Mouse (Mus musculus): ENCODE results near the gene Erich6b. TPM values are rescaled to one million over a fixed set of nuclear protein-coding genes. Genes with fewer than 3 reads are reported as not detected.

Gene Erich6b
- polyA plus RNA-seq, 1 experiment, result not detected

- no peak overlapping the region for H3K4me3 ChIP-seq (ENCODE audit: insufficient read depth, low read depth, low read length)
- WGBS, result 96% methylated on average over 2 of the region's 2 CpGs
- H3K27ac ChIP-seq (ENCODE audit: insufficient read depth, low read depth, low read length), result no peak overlapping the region
- H3K4me1 ChIP-seq (ENCODE audit: control insufficient read depth, insufficient read depth, low read length), result no peaks in the 10 kb centered on the region
- TF ChIP-seq POLR2A (IDR thresholded peaks at IDR 0.05; ENCODE audit: insufficient read depth, low read depth, low read length), result no peak
- TF ChIP-seq CTCF (IDR thresholded peaks at IDR 0.05; ENCODE audit: insufficient read depth, low read depth, low read length), result no peak
Observed at GRCm38 (mm10) chr14:75690428-75690827, 48.4 kb downstream of the Erich6b start.

- TF ChIP-seq POLR2A (IDR thresholded peaks at IDR 0.05; ENCODE audit: insufficient read depth, low read depth, low read length) (no peak), CTCF (IDR thresholded peaks at IDR 0.05; ENCODE audit: insufficient read depth, low read depth, low read length) (no peak)
- 91% methylated on average over 5 of the region's 5 CpGs for WGBS
- Histone ChIP-seq H3K4me1 (ENCODE audit: control insufficient read depth, insufficient read depth, low read length) (no peaks in the 10 kb centered on the region), H3K4me3 (ENCODE audit: insufficient read depth, low read depth, low read length) (no peak overlapping the region), H3K27ac (ENCODE audit: insufficient read depth, low read depth, low read length) (no peak overlapping the region)
Observed at GRCm38 (mm10) chr14:75696096-75696495, 54.0 kb downstream of the Erich6b start.

- TF ChIP-seq CTCF (IDR thresholded peaks at IDR 0.05; ENCODE audit: insufficient read depth, low read depth, low read length), result no peak
- no peak for TF ChIP-seq POLR2A (IDR thresholded peaks at IDR 0.05; ENCODE audit: insufficient read depth, low read depth, low read length)
- no peak overlapping the region for H3K27ac ChIP-seq (ENCODE audit: insufficient read depth, low read depth, low read length)
- no peak overlapping the region for H3K4me3 ChIP-seq (ENCODE audit: insufficient read depth, low read depth, low read length)
- no peaks in the 10 kb centered on the region for H3K4me1 ChIP-seq (ENCODE audit: control insufficient read depth, insufficient read depth, low read length)
- 77% methylated on average over 1 of the region's 1 CpGs for WGBS
Observed at GRCm38 (mm10) chr14:75697928-75698327, 55.9 kb downstream of the Erich6b start.

- 0 out of 2 replicates have a peak overlapping the region, but pooled peaks have one; percentile 21 for H3K27ac ChIP-seq (ENCODE audit: insufficient read depth, low read depth, low read length)
- H3K4me3 ChIP-seq (ENCODE audit: insufficient read depth, low read depth, low read length), result no peak overlapping the region
- no peaks in the 10 kb centered on the region for H3K4me1 ChIP-seq (ENCODE audit: control insufficient read depth, insufficient read depth, low read length)
- no peak for TF ChIP-seq POLR2A (IDR thresholded peaks at IDR 0.05; ENCODE audit: insufficient read depth, low read depth, low read length)
- no peak for TF ChIP-seq CTCF (IDR thresholded peaks at IDR 0.05; ENCODE audit: insufficient read depth, low read depth, low read length)
- WGBS, result 32% methylated on average over 4 of the region's 4 CpGs
Observed at GRCm38 (mm10) chr14:75706647-75707046, 64.6 kb downstream of the Erich6b start.

- Histone ChIP-seq H3K4me1 (ENCODE audit: control insufficient read depth, insufficient read depth, low read length) (no peaks in the 10 kb centered on the region), H3K4me3 (ENCODE audit: insufficient read depth, low read depth, low read length) (no peak overlapping the region), H3K27ac (ENCODE audit: insufficient read depth, low read depth, low read length) (no peak overlapping the region; the same call in 1 of the 2 replicates)
- TF ChIP-seq POLR2A (IDR thresholded peaks at IDR 0.05; ENCODE audit: insufficient read depth, low read depth, low read length) (no peak), CTCF (IDR thresholded peaks at IDR 0.05; ENCODE audit: insufficient read depth, low read depth, low read length) (no peak)
- 51% methylated on average over 7 of the region's 7 CpGs for WGBS
Observed at GRCm38 (mm10) chr14:75707771-75708170, 65.7 kb downstream of the Erich6b start.

- TF ChIP-seq CTCF (IDR thresholded peaks at IDR 0.05; ENCODE audit: insufficient read depth, low read depth, low read length) (no peak), POLR2A (IDR thresholded peaks at IDR 0.05; ENCODE audit: insufficient read depth, low read depth, low read length) (no peak)
- Histone ChIP-seq H3K4me1 (ENCODE audit: control insufficient read depth, insufficient read depth, low read length) (no peaks in the 10 kb centered on the region), H3K27ac (ENCODE audit: insufficient read depth, low read depth, low read length) (no peak overlapping the region), H3K4me3 (ENCODE audit: insufficient read depth, low read depth, low read length) (no peak overlapping the region)
- WGBS, result 94% methylated on average over 1 of the region's 1 CpGs
Observed at GRCm38 (mm10) chr14:75708986-75709385, 66.9 kb downstream of the Erich6b start.

GRCm38 (mm10) chr14:75711731-75712130 is 69.7 kb downstream of the Erich6b start:
- 96% methylated on average over 3 of the region's 3 CpGs for WGBS
- Histone ChIP-seq H3K4me1 (ENCODE audit: control insufficient read depth, insufficient read depth, low read length) (no peaks in the 10 kb centered on the region), H3K27ac (ENCODE audit: insufficient read depth, low read depth, low read length) (no peak overlapping the region), H3K4me3 (ENCODE audit: insufficient read depth, low read depth, low read length) (no peak overlapping the region)
- TF ChIP-seq CTCF (IDR thresholded peaks at IDR 0.05; ENCODE audit: insufficient read depth, low read depth, low read length) (no peak), POLR2A (IDR thresholded peaks at IDR 0.05; ENCODE audit: insufficient read depth, low read depth, low read length) (no peak)

- no peak for TF ChIP-seq POLR2A (IDR thresholded peaks at IDR 0.05; ENCODE audit: insufficient read depth, low read depth, low read length)
- no peak for TF ChIP-seq CTCF (IDR thresholded peaks at IDR 0.05; ENCODE audit: insufficient read depth, low read depth, low read length)
- WGBS, result 56% methylated on average over 5 of the region's 5 CpGs
- no peaks in the 10 kb centered on the region for H3K4me1 ChIP-seq (ENCODE audit: control insufficient read depth, insufficient read depth, low read length)
- no peak overlapping the region for H3K27ac ChIP-seq (ENCODE audit: insufficient read depth, low read depth, low read length)
- H3K4me3 ChIP-seq (ENCODE audit: insufficient read depth, low read depth, low read length), result no peak overlapping the region
Observed at GRCm38 (mm10) chr14:75712687-75713086, 70.6 kb downstream of the Erich6b start.

GRCm38 (mm10) chr14:75713661-75714060 is 71.6 kb downstream of the Erich6b start:
- Histone ChIP-seq H3K4me3 (ENCODE audit: insufficient read depth, low read depth, low read length) (no peak overlapping the region), H3K4me1 (ENCODE audit: control insufficient read depth, insufficient read depth, low read length) (no peaks in the 10 kb centered on the region), H3K27ac (ENCODE audit: insufficient read depth, low read depth, low read length) (no peak overlapping the region)
- no peak for TF ChIP-seq CTCF (IDR thresholded peaks at IDR 0.05; ENCODE audit: insufficient read depth, low read depth, low read length)
- no peak for TF ChIP-seq POLR2A (IDR thresholded peaks at IDR 0.05; ENCODE audit: insufficient read depth, low read depth, low read length)
- 62% methylated on average over 4 of the region's 4 CpGs for WGBS

- TF ChIP-seq CTCF (IDR thresholded peaks at IDR 0.05; ENCODE audit: insufficient read depth, low read depth, low read length) (no peak), POLR2A (IDR thresholded peaks at IDR 0.05; ENCODE audit: insufficient read depth, low read depth, low read length) (no peak)
Observed at GRCm38 (mm10) chr14:75716410-75716809, 74.4 kb downstream of the Erich6b start.

More at GRCm38 (mm10) chr14:75716410-75716809, 74.4 kb downstream of the Erich6b start:
- H3K4me3 ChIP-seq (ENCODE audit: insufficient read depth, low read depth, low read length), result no peak overlapping the region
- no peaks in the 10 kb centered on the region for H3K4me1 ChIP-seq (ENCODE audit: control insufficient read depth, insufficient read depth, low read length)
- no peak overlapping the region for H3K27ac ChIP-seq (ENCODE audit: insufficient read depth, low read depth, low read length)
- WGBS, result 82% methylated on average over 4 of the region's 4 CpGs

Other genes starting within 250 kb of the Erich6b start
- gene Siah3, start 186.3 kb upstream of the Erich6b start, polyA plus RNA-seq (2012; ENCODE audit: insufficient read depth, insufficient read length, low replicate concordance, missing spikeins), result not detected in 2 replicates
- gene Spert, start 49.1 kb upstream of the Erich6b start, polyA plus RNA-seq (2012; ENCODE audit: insufficient read depth, insufficient read length, low replicate concordance, missing spikeins), result not detected in 2 replicates
- not detected in 2 replicates for gene Cog3, start 112.3 kb downstream of the Erich6b start, polyA plus RNA-seq (2012; ENCODE audit: insufficient read depth, insufficient read length, low replicate concordance, missing spikeins)
- not detected in 2 replicates for gene Slc25a30, start 144.8 kb downstream of the Erich6b start, polyA plus RNA-seq (2012; ENCODE audit: insufficient read depth, insufficient read length, low replicate concordance, missing spikeins)
- 1,524 and 1,757 TPM in 2 replicates for gene Tpt1, start 202.8 kb downstream of the Erich6b start, polyA plus RNA-seq (2012; ENCODE audit: insufficient read depth, insufficient read length, low replicate concordance, missing spikeins)

Data from olfactory bulb, adult 2 months (tissue).